Mouse (Mus musculus) adipocyte (in vitro differentiated cells): Measurements from ENCODE around the gene Fam120b.
"Not testable (repeated sequence)": the region's sequence is repeated elsewhere in the genome, so short reads cannot be mapped to it uniquely, and the experiment has no call there.

Experiments used
- DNase-seq: peaks from one replicate; pipeline ENCODE4 v3.0.0-alpha.2; 2016; ENCODE audit warnings: low spot score

Fam120b gene

GRCm38 (mm10) chr17:15431551-15431950 lies 35.5 kb downstream of the Fam120b start:
- DNase-seq, result no peak

DNA sequence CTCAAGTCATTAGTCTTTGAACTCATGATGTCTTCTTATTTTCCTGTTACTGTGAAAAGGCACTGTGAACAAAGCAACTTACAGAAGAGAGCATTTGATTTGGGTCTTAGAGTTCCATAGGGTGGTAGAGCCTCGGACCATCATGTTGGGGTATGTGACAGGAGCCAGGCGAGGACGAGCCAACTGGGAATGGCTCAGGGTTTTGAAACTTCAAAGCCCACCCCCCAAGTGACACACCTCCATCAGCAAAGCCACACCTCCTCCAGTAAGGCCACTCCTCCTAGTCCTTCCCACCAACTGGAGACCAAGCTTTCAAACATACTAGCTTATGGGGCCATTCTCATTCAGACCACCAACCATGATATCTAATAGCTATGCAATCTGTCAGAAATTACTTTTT lies 36.0 kb downstream of the Fam120b start:
- DNase-seq, result no peak

GRCm38 (mm10) chr17:15434748-15435147 lies 38.7 kb downstream of the Fam120b start:
- no peak for DNase-seq

DNA sequence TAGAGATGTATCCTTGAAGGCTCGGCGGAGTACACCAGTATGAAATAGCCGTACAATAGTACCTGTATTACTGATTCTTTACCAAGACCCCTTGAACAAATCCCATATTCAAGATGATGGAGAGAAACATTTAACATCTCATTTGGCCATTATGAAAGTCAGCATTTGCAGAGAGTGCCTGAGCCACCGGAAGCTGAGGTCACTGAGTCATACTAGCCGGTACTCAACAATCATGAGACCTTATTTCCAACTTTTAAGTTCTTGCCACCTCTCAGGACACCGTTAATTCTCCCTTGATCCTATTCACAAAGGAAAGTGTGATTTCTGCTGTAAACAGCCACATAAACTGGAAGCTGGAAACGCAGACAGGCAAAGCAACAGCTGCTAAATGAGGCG lies 44.1 kb downstream of the Fam120b start:
- DNase-seq, result no peak

GRCm38 (mm10) chr17:15440463-15441121 lies 44.6 kb downstream of the Fam120b start:
- no peak for DNase-seq

GRCm38 (mm10) chr17:15445421-15445820 lies 49.4 kb downstream of the Fam120b start:
- no peak for DNase-seq

GRCm38 (mm10) chr17:15447831-15448230 lies 51.8 kb downstream of the Fam120b start:
- DNase-seq, result no peak

- not testable (repeated sequence) for DNase-seq
Measured at GRCm38 (mm10) chr17:15449144-15449543, 53.1 kb downstream of the Fam120b start.

GRCm38 (mm10) chr17:15449606-15450005 lies 53.6 kb downstream of the Fam120b start:
- no peak for DNase-seq

DNA sequence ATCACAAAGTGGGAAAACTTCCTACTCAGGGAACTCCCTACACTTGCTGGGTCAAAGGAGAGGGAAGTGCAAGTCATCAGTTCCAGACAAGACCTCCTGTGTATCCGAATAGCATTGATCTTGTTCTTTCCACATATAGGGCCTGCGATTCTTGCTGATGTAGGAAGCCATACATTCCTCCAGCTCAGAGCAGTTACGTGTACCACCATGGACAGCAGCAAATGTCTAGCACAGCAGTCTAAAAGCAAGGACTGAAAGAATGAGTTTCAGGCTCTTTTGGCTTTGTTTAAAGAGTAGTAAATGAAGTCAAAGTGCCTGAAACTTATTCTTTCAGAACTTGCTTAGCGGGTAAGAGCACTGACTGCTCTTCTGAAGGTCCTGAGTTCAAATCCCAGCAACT lies 59.2 kb downstream of the Fam120b start:
- no peak for DNase-seq

DNA sequence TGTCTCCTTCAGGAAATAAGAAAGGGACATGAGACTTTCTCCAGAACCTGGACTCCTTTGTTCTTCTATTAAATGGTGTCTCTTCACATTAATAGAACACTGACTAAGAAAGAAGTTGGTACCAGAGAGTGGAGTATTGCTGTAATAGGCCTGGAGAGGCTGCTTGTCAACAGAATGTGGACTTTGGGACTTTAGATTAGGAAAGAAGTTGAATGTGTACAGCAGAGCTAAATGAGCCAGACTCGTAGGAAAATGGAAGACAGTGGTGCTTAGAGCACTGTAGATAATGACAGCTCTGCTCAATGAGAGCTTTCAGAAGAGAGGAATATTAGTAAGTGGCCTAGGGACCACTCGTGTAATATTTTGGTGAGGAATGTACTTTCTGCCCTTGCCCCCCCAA lies 60.6 kb downstream of the Fam120b start:
- no peak for DNase-seq

GRCm38 (mm10) chr17:15459761-15460160 lies 63.8 kb downstream of the Fam120b start:
- DNase-seq, result no peak

DNA sequence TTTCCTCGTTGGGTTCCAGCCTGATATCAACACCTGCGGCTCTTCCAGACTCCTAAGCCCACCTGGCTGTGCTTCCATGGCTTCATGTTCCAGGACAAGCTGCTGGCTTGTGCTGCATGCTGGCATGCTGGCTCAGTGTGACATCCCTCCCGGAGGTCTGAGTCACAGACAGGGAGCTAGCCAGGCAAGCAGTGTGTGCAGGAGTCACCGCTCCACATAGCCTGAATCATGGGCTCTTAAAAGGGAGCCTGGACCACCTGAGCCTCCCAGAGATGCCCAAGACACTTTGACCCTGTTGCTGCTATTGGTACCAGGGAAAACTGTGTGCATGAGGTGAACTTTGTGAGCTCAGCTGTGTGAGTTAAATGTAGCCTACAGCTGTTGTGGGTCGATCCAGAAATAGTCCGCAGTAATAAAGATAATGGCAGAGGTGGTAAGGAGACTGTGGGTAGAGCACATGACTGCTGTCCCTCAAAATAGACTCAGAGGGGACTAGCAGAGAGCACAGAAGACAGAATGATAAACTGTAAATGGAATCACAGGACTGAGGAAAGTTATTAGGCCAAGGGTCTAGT lies 66.0 kb downstream of the Fam120b start:
- peak; percentile 46 for DNase-seq

GRCm38 (mm10) chr17:15467669-15468068 lies 71.7 kb downstream of the Fam120b start:
- DNase-seq, result peak; percentile 85

GRCm38 (mm10) chr17:15472671-15473070 lies 76.7 kb downstream of the Fam120b start:
- no peak for DNase-seq
